ENCODE assay signal across 13 mouse cellular contexts in the genomic region with DNA sequence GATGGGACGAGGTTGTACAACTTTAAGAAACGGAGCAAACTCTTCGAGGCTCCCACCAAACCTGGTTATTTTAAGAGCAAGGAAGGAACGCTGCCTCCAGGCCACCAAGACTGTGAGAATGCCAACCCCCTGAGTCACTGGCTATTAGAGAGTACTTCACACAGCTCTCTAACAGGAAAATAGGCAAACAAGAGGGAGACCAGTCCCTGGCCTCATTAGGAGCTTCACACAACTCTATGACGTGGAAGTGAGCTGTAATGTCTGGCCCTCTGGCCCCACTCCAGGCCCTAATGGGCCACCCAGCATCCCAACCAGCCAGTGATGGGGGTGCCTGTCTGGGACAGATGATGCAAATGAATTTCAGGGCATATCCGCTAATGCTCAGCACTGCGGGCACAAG. TPM values are rescaled to one million over a fixed set of nuclear protein-coding genes. Genes with fewer than 3 reads are reported as not detected.
DNase-seq lines count a peak whose midpoint lies in the region; ATAC-seq and TF ChIP-seq lines count a peak whose summit lies in the region.
"Had no signal": no experiment of that assay in that cellular context is flagged by ENCODE, and none has a peak within 500 bp of the region (broad histone marks: within the 10 kb centered on the region; RNA-seq: fewer than 3 reads in every experiment).

No protein-coding gene starts in this region.

- H3K4me3 ChIP-seq in limb, embryonic 12.5 days (replicated peaks), result no peak overlapping the region
- H3K4me3 ChIP-seq in limb, embryonic 10.5 days, result no peak overlapping the region
- H3K4me3 ChIP-seq in kidney, adult 2 months (ENCODE audit: insufficient read depth, low read depth, low read length), result no peak overlapping the region
- no peak overlapping the region for H3K4me3 ChIP-seq in midbrain, embryonic 15.5 days

- no peak for TF ChIP-seq CTCF in kidney, adult 2 months (conservative IDR thresholded peaks at IDR 0.05; ENCODE audit: insufficient read depth, insufficient read length, low read depth, low read length)

- WGBS in limb, embryonic 12.5 days, result 65% methylated on average over 7 of the region's 7 CpGs
- 77% methylated on average over 7 of the region's 7 CpGs for WGBS in limb, embryonic 10.5 days
- WGBS in kidney, adult 2 months, result 74% methylated on average over 7 of the region's 7 CpGs
- 80% methylated on average over 7 of the region's 7 CpGs for WGBS in midbrain, embryonic 15.5 days

- intact Hi-C loops in heart, postnatal 25 days (cut with DNase I), result no loop called here

- TF ChIP-seq POLR2A in kidney, adult 2 months (IDR thresholded peaks at IDR 0.05; ENCODE audit: low read depth, low read length), result no peak

- peak overlapping the region; percentile 66 for H3K27ac ChIP-seq in limb, embryonic 12.5 days
- no peak overlapping the region; the same call in 1 of the 2 replicates for H3K27ac ChIP-seq in limb, embryonic 10.5 days
- H3K27ac ChIP-seq in kidney, adult 2 months (ENCODE audit: insufficient read depth, low read depth, low read length), result no peak overlapping the region
- no peak overlapping the region for H3K27ac ChIP-seq in midbrain, embryonic 15.5 days
- H3K27ac ChIP-seq: macrophage had no signal

- no peak for DNase-seq in limb, embryonic 10.5 days (ENCODE audit: low spot score)
- peak; percentile 70 to 71 for DNase-seq in gastrocnemius, adult 8-10 months (ENCODE audit: low spot score in 2 of 2)
- peak; percentile 27 for DNase-seq in heart, postnatal 25 days (ENCODE audit: low spot score)
- peak; percentile 88 for DNase-seq in skeletal muscle tissue, adult 2 months (ENCODE audit: low read depth, low spot score)
- DNase-seq in spleen, adult 18-20 months, result no peak
- no peak for DNase-seq in kidney, adult 2 months
- DNase-seq: adrenal gland, postnatal 36 days; layer of hippocampus, adult 9-11 months; thymus, adult 18-20 months had no signal

- no peak overlapping the region for H3K9ac ChIP-seq in limb, embryonic 12.5 days (replicated peaks)
- no peak overlapping the region for H3K9ac ChIP-seq in midbrain, embryonic 15.5 days

- H3K4me1 ChIP-seq in limb, embryonic 12.5 days (replicated peaks), result peaks cover 22% of the 10 kb centered on the region
- peaks cover 22% of the 10 kb centered on the region for H3K4me1 ChIP-seq in limb, embryonic 10.5 days
- H3K4me1 ChIP-seq in kidney, adult 2 months (ENCODE audit: control insufficient read depth, insufficient read depth, low read length), result no peaks in the 10 kb centered on the region
- H3K4me1 ChIP-seq in midbrain, embryonic 15.5 days, result no peaks in the 10 kb centered on the region

- H3K4me2 ChIP-seq in limb, embryonic 12.5 days, result no peak overlapping the region
- H3K4me2 ChIP-seq in midbrain, embryonic 15.5 days, result no peak overlapping the region

- peak; percentile 58; the same call in 1 of the 2 replicates for ATAC-seq in limb, embryonic 12.5 days (ENCODE audit: insufficient number of reproducible peaks, insufficient read depth, low FRiP score, low TSS enrichment, low read depth)
- no peak for ATAC-seq in midbrain, embryonic 15.5 days (replicated peaks)

- no peaks in the 10 kb centered on the region for H3K27me3 ChIP-seq in limb, embryonic 12.5 days
- H3K27me3 ChIP-seq in limb, embryonic 10.5 days (ENCODE audit: low read depth, poor library complexity, severe bottlenecking), result no peaks in the 10 kb centered on the region
- H3K27me3 ChIP-seq in kidney, adult 2 months (replicated peaks; ENCODE audit: control insufficient read depth, insufficient read depth, low read length), result no peaks in the 10 kb centered on the region
- no peaks in the 10 kb centered on the region for H3K27me3 ChIP-seq in midbrain, embryonic 15.5 days (replicated peaks)

- H3K9me3 ChIP-seq in limb, embryonic 12.5 days, result peaks cover 8% of the 10 kb centered on the region; the same call in 1 of the 2 replicates
- H3K9me3 ChIP-seq in limb, embryonic 10.5 days (replicated peaks), result no peaks in the 10 kb centered on the region
- H3K9me3 ChIP-seq in midbrain, embryonic 15.5 days, result no peaks in the 10 kb centered on the region

- no peaks in the 10 kb centered on the region; the same call in 1 of the 2 replicates for H3K36me3 ChIP-seq in limb, embryonic 12.5 days
- no peaks in the 10 kb centered on the region for H3K36me3 ChIP-seq in limb, embryonic 10.5 days
- H3K36me3 ChIP-seq in kidney, adult 2 months (ENCODE audit: control insufficient read depth, insufficient read depth, low read length), result no peaks in the 10 kb centered on the region
- no peaks in the 10 kb centered on the region for H3K36me3 ChIP-seq in midbrain, embryonic 15.5 days (replicated peaks)

RNA-seq across cellular contexts. Expression of gene Synm, which starts 17.8 kb away (rescaled TPM):
- 0.46 and 0.65 TPM in 2 replicates for polyA plus RNA-seq in limb, embryonic 12.5 days (2016; fragmentation: Nextera tagmentation; extraction: Ambion mirVana)
- polyA plus RNA-seq in limb, embryonic 10.5 days (2016; fragmentation: Nextera tagmentation; extraction: Ambion mirVana), result 0.15 and 0.29 TPM in 2 replicates
- total RNA-seq in gastrocnemius, adult 8-10 months (2022), result 100 to 1,000 TPM; 268 to 577 (median 411) TPM
- 1 to 10 TPM; 7.8 to 9.2 TPM for total RNA-seq in heart, postnatal 25 days (2021)
- polyA plus RNA-seq in kidney, adult 2 months (2012; rRNA removed), result 0.48 and 1.1 TPM in 2 replicates
- 4.6 and 5.0 TPM in 2 replicates for polyA plus RNA-seq in midbrain, embryonic 15.5 days (2015; fragmentation: Nextera tagmentation; extraction: Ambion mirVana)
- total RNA-seq: neutrophil, adult 5-6 weeks had no signal
- polyA plus RNA-seq: macrophage had no signal

Comparison
In these comparisons a context has a peak if more than half of its experiments do, and no peak if none do; other contexts are left out.
1. DNase-seq: peak in gastrocnemius, adult 8-10 months (2 of 2), heart, postnatal 25 days (single experiment) and skeletal muscle tissue, adult 2 months (single experiment); none in limb, embryonic 10.5 days (single experiment), spleen, adult 18-20 months (0 of 2) and kidney, adult 2 months (single experiment).